Mouse (Mus musculus) splenic B cell, adult 2 months (primary cell): ENCODE measurements around the gene Klf15.

Source experiments
- DNase-seq: peaks from one replicate; pipeline ENCODE4 v3.0.0-alpha.2; 2011; ENCODE audit warnings: low read depth, low spot score
- H3K27me3 ChIP-seq: 2 replicates; pipeline ENCODE4 v1.6.1; 2012; ENCODE audit warnings: mild to moderate bottlenecking, low read length, moderate library complexity, mixed read lengths; ENCODE audit not compliant: control insufficient read depth, poor library complexity, insufficient read depth, severe bottlenecking
- H3K36me3 ChIP-seq: 2 replicates; pipeline ENCODE4 v1.6.1; 2012; ENCODE audit warnings: mild to moderate bottlenecking, low read length, moderate library complexity, mixed read lengths; ENCODE audit not compliant: control insufficient read depth, poor library complexity, insufficient read depth, severe bottlenecking

Klf15 gene

DNA sequence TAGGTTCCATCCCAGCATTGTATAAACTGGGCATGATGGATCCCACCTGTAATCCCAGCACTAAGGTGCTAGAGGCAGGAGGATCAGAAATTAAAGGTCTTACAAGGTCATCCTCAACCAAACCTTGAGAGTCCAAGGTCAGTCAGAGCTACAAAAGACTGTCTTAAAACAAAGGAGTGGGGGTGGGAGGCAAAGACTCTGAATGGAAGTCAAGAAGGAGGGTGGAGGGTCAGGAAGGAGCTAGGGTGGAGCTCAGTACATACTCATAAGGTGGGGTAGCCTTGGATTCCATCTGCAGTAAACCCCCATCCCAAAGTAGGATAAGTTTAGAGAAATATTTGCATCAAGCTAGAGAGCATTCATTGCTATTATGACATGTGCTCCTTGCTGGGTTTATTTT lies 9.8 kb upstream of the Klf15 start:
- Histone ChIP-seq H3K27me3 (no peaks in the 10 kb centered on the region), H3K36me3 (no peaks in the 10 kb centered on the region)
- DNase-seq = no peak

DNA sequence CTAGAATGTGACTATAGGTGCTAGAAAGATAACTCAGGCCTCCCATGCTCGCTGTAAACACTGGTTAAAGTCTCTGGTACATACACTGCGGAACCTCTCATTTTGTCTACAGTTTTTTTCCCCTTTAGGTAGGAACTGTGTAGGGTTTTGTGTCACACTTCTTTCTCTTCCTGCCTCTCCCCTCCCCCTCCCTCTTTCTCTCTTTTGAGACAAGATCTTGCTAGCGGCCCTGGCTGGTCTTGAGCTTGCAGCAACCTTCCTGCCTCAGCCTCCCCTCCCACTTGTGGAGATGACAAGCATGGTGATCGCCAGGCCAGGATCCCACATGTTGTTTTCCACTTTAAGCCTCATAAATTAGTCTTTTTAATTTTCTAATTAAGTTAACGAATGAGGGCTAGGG lies 8.6 kb upstream of the Klf15 start:
- H3K36me3 ChIP-seq = no peaks in the 10 kb centered on the region
- no peak for DNase-seq
- no peaks in the 10 kb centered on the region for H3K27me3 ChIP-seq

DNA sequence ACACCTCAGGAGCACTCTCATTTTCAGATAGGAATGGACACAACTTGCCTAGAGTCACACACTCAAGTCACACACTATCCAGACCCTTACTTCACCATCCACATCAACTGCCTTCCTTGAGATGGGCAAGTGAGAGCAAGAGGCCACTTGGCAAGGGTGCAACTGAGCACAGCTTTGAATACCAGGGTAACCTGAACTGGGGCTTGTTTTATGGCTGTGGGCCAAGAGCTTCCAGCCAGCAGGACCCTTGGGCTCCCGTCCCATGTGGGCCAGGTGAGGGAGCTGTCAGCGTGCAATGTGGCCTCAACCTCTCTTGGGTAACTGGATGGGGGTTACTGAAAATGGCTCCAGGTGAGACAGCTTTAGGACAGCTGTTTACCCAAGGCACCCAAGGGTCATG lies 5.0 kb upstream of the Klf15 start:
- Histone ChIP-seq H3K36me3 (no peaks in the 10 kb centered on the region), H3K27me3 (no peaks in the 10 kb centered on the region)
- DNase-seq = no peak

DNA sequence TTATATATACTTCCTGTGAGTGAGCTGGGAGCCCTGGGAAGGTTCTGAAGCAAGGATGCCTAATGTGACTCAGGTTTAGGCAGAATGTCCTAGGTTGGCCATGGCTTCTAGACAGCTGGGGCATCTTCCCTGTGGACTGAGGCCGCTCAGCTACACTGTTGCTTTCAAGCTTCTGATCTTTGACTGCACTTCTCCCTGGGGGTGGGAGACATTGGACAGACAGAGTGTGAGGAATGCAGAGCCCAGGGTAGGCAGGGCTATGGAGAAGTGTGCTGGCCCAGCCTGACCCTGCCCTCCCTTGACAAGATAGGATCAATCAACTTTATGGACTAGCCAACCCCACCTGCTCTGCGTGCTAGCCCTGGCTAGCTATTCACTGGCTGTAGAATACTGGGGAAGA lies 1.2 kb upstream of the Klf15 start:
- no peak for DNase-seq
- no peaks in the 10 kb centered on the region for H3K36me3 ChIP-seq
- no peaks in the 10 kb centered on the region for H3K27me3 ChIP-seq

DNA sequence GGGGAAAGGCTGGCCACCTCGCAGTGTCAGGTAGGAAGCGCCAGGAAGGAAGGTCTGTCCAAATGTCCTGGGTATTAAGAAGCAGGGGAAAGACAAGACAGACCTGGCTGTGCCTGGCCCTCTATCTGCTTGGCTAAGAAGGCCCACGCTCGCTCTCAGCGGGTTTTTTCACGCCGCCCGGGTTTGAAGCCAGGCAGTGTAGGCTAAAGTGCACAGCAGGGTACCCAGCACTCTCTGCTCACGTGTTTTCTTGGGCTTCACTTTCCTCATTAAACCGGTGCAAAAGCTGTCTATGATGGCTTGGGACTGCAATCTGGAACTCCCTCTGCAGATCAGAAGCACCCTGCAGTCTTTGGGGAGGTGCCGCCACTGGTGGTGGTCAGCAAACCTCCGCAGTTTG lies 605 bp upstream of the Klf15 start:
- DNase-seq = no peak
- no peaks in the 10 kb centered on the region for H3K36me3 ChIP-seq
- H3K27me3 ChIP-seq = no peaks in the 10 kb centered on the region

DNA sequence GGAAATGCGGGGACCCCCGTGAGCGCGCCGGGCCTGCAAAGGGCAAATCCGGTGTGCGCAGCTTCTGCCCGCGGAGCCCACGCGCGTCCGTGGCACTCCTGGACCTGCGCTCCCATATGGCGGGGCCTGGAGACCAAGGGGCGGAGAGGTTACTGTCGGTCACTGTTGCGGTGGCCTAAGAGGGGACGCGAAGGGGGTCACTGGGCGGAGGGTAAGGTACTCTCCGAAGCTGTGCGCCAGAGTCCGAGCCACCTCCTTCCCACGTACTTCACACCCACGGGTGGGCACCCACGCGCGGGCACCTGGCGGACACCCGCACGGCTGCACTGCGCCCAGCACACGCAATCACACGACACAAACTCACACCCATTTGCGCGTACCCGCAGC lies 458 bp downstream of the Klf15 start:
- H3K27me3 ChIP-seq = no peaks in the 10 kb centered on the region
- no peaks in the 10 kb centered on the region for H3K36me3 ChIP-seq
- no peak for DNase-seq

DNA sequence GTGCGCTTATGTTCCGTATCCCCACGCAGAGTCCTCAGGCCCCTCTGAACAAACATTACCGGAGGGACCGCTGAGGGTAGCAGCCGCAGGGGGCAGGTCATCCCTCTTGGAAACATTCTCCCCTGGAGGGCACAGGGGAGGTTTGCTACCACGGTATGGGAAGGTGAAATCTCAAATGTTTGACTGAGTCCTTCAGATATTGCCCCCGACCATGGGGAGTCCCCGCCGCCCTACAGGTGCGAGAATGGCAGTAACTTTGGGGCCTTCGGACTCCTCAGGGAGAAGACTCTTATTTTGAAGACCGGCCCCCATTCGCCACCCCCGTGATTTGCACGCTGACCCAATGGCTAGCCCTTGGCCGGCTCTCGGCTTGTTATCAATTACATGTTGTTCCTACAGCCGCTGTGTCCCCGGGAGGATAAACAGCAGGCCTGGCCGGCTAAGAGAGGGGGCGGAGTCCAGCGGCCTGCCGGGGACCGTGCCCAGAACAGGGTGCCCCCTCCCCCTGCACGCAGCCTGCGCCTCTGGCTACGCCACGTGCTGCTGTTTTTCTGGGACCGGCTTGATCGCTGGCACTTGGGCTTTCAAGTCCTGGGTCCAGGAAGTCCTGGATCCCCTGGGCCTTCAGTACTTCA lies 969 bp downstream of the Klf15 start:
- DNase-seq = no peak
- H3K36me3 ChIP-seq = no peaks in the 10 kb centered on the region
- H3K27me3 ChIP-seq = no peaks in the 10 kb centered on the region

DNA sequence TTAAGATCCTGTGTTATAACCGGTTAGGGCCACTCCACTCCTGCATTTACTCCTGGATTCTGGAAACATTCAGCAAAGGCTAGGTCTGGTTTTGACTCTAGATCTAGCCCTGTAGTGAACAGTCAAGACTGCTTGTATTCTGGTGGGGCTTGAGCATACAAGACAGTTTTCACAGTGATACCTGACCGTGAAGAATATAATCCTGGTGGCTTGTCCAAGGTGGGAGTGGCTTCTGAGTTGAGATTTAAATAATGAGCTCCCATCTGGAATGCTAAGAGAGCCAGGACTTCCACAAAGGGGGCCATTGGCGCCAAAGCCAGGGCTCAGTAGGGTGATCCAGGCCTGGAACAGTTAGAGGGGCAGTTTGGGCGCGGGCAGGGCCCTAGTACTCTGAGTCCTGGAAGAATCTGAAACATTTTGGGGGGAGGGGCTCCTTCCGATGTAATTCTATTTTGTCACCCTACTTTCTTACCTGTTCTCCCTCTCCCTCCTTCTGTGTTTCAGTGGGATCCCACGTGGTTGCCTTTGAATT lies 1.6 kb downstream of the Klf15 start:
- DNase-seq = no peak
- Histone ChIP-seq H3K36me3 (no peaks in the 10 kb centered on the region), H3K27me3 (no peaks in the 10 kb centered on the region)

DNA sequence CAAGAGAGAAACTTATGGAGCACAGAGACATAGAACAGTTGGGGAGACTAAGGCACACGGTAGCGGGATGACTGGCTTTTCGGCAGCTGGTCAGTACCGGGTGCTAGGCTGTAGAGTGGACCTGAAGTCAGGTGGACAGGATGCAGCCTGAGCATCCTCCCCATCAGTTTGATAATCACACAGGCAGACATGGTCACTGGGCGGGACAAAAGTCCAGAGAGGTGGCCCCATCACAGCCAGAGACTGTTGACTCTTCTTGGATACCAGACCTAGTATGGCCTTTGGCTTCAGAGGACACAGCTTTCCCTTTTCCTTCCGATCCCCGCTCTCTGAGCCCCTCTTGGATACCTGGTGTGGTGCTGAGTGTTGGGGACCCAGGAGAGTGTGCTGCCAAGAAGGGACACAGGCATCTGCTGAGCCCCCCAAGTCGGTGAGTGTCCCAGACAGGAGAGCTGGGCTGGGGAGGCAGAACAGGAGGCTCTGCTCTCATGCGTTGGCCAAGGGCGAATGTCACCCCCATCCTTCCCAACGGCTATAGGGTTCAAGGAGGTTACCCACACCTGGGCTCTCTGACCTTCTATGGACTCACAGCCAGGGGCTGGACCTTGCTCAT lies 2.8 kb downstream of the Klf15 start:
- no peak for DNase-seq
- Histone ChIP-seq H3K36me3 (no peaks in the 10 kb centered on the region), H3K27me3 (no peaks in the 10 kb centered on the region)

DNA sequence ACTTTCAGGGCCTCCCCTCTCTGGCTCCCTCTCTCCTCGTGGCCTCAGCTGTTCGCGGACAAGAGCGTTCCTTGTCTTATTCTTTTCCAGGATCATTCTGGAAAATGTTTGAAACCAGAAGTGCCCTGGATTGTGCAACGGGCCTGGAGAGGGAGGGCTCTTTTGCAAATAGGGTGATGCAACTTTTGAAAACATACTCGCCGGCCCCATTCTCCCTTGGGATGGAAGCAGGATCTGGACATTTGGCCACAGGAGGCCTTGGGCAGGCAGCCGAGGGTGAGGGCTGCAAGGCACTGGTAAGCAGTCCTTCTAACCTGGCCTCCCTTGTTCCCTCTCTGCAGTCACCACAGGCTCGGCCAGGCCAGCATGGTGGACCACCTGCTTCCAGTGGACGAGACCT lies 3.7 kb downstream of the Klf15 start:
- H3K27me3 ChIP-seq = no peaks in the 10 kb centered on the region
- no peaks in the 10 kb centered on the region for H3K36me3 ChIP-seq
- no peak for DNase-seq

DNA sequence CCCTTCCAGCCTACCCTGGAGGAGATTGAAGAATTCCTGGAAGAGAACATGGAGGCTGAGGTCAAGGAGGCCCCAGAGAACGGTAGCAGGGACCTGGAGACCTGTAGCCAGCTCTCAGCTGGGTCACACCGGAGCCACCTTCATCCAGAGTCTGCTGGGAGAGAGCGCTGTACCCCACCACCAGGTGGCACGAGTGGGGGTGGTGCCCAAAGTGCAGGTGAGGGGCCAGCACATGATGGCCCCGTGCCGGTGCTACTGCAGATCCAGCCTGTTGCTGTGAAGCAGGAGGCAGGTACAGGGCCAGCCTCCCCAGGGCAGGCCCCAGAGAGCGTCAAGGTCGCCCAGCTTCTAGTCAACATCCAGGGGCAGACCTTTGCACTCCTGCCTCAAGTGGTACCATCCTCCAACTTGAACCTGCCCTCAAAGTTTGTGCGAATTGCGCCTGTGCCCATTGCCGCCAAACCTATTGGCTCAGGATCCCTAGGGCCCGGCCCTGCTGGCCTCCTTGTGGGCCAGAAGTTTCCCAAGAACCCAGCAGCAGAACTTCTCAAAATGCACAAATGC lies 4.6 kb downstream of the Klf15 start:
- Histone ChIP-seq H3K27me3 (no peaks in the 10 kb centered on the region), H3K36me3 (no peaks in the 10 kb centered on the region)
- DNase-seq = no peak

DNA sequence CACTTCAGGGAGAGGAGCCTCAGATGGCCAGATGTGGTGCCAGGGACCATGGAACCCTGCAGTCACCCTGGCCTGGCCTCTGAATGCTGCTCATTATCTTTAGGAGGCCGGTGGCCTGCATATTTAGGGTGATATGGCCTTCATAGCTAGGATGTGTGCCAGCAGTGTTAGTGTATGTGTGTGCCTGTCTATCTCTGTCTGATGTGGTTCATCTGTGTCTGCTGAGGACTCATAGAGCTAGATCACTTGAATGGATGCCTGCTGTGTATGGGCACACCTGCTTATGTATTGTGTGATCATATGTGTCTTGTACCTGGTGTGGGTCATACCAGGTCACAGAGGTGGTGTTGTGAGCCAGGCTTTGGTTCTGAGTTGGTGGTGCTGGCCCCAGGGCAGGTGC lies 5.8 kb downstream of the Klf15 start:
- Histone ChIP-seq H3K27me3 (no peaks in the 10 kb centered on the region), H3K36me3 (no peaks in the 10 kb centered on the region)
- DNase-seq = no peak

DNA sequence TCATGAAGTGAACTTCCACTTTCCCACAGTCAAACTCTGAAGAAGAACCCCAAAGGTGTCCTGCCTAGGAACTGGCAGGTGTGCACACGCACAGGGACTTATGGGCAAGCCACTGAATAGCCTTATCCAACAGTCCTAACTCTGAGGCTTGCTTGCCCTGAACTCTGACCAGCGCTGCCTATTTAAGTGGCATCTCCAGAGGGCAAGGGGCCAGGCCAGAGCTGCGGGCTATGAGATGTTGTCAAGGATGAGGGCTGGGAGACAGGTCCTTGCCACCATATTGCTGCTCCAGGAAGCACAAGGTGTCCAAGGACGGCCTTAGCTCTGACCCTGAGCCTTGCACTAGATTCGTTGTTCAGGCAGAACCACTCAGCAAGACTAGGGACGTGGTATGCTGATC lies 6.7 kb downstream of the Klf15 start:
- no peak for DNase-seq
- Histone ChIP-seq H3K27me3 (no peaks in the 10 kb centered on the region), H3K36me3 (no peaks in the 10 kb centered on the region)

DNA sequence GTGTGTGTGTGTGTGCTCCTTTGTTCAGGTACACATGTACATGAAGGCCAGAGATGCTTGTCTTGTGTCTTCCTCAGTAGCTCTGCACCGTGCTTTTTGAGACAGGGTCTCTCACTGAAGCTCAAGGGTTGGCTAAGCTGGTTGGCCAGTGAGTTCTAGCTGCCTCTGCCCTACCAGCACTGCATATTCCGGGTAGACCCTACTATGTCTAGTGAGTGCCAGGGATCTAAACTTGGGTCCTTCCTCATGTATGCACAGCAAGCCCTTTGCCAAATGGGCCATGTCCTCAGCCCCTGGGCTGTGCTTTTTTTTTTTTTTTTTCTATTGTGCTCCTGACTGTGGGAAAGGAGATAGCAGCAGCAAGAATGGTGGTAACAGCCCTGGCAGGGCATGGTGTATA lies 7.9 kb downstream of the Klf15 start:
- no peaks in the 10 kb centered on the region for H3K36me3 ChIP-seq
- DNase-seq = no peak

DNA sequence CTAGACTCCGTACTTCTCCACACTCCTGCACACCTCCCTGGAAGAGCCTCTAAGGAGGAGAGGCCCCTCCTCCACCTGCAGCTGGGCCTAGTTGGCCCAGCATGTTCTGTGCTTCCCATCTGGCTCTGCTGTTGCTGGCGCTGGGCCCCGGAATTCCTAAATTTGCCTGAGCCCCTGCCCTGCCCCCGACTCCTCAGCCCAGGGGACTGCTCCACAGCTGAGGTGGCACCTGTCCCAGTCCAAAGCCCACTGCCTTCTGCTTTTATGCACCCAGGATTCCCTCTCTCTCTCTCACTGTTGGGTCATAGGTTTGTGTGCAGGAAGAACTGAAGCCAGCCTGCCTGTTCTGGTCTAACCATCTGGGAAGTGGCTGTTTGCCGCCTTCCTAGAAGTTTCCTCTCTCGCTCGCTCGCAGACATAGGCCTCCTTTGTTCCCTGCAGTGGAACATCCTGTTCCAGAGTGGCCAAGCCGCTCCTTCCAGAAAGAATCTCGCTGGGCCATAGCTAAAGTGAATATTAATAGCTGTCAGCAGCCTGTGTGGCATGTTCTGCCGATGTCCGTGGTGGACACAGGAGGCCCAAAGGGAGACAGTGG lies 8.7 kb downstream of the Klf15 start:
- DNase-seq = no peak
- H3K27me3 ChIP-seq = no peaks in the 10 kb centered on the region
- no peaks in the 10 kb centered on the region for H3K36me3 ChIP-seq

More for the DNA sequence above, 7.9 kb downstream of the Klf15 start:
- no peaks in the 10 kb centered on the region for H3K27me3 ChIP-seq
